Mouse (Mus musculus) frontal cortex, adult 2 months (tissue): ENCODE results near the gene Rnf41. TPM values are rescaled to one million over a fixed set of nuclear protein-coding genes. Genes with fewer than 3 reads are reported as not detected.

ENCODE experiments used
- DNase-seq, 2 experiments: peaks; one replicate each; pipeline ENCODE4 v3.0.0; 2022; ENCODE audit warnings: low spot score in 1 of 2; ENCODE audit errors: extremely low spot score in 1 of 2
- polyA plus RNA-seq: library from polyadenylated mRNA; depleted of rRNA; stranded (reverse); fragments of >200 nt; gene quantifications from 2 replicates; pipeline ENCODE4 v1.2.3, GENCODE M21; 2012

Rnf41 gene
- polyA plus RNA-seq, 1 experiment, result 76.2 TPM

DNA sequence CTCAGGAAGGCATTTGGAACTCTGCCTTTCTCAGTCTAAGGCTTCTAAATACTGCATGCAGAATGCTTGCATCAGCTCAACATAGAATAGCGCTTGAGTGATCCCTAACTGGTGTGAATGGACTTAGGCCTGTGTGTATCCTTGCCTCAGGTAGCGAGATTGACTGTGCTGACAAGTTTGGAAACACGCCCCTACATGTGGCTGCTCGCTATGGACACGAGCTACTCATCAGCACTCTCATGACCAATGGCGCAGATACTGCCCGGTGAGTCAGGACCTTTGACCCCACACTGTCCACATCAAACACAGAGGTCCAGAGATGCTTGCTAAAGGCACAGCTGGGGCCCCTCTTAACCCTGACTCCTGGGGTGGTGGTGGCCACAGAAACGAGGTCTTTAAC lies 29.0 kb upstream of the Rnf41 start:
- DNase-seq, result no peak

- no peak for DNase-seq
Measured at GRCm38 (mm10) chr10:128385902-128386301, 25.6 kb upstream of the Rnf41 start.

DNA sequence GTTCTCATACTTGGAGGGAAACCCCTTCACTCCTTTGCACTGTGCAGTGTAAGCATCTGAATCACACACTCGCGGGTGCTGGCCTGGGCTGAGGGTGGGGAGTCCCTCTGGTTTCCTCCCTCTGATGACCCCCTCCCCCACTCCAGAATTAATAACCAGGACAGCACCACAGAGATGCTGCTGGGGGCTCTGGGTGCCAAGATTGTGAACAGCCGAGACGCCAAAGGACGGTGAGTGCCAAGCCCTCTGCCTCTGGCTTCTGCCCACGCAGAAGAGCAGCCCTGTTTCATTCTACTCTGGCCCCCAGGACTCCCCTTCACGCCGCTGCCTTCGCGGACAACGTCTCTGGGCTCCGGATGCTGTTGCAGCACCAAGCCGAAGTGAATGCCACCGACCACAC lies 22.5 kb upstream of the Rnf41 start:
- no peak for DNase-seq

GRCm38 (mm10) chr10:128389570-128389969 lies 21.9 kb upstream of the Rnf41 start:
- DNase-seq, result no peak

DNA sequence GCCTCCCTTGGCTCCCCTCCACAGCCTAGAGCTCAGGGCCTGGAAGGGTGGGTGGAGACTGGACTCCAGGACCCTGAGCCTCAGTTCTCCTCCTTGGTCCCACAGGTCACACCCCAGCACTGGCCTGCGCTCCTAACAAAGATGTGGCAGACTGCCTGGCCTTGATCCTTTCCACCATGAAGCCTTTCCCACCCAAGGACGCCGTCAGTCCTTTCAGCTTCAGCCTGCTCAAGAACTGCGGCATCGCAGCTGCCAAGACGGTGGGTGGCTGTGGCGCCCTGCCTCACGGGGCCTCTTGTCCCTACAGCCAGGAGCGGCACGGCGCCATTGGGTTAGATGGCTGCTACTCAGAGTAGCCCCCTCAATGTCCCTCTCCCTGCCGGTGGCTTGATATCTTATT lies 21.1 kb upstream of the Rnf41 start:
- no peak for DNase-seq

DNA sequence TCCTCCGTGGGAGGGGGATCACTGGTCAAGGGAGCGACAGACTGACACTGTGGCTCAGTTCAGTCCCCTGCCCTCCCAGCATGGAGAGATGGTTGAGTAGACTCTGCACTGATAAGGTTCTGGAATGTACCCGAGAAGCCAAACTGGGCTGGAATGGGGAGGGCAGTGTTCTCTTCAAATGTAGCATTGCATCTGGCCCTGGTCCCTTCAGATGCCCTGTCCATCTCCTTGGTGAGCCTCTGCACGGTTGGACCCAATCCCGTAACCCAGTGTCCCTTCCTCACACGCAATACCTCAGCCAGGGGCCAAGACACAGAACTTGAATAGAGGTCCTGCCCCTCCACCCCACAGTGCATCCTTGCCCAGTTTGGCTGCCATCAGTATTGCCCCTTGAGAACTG lies 19.6 kb upstream of the Rnf41 start:
- DNase-seq, result no peak

DNA sequence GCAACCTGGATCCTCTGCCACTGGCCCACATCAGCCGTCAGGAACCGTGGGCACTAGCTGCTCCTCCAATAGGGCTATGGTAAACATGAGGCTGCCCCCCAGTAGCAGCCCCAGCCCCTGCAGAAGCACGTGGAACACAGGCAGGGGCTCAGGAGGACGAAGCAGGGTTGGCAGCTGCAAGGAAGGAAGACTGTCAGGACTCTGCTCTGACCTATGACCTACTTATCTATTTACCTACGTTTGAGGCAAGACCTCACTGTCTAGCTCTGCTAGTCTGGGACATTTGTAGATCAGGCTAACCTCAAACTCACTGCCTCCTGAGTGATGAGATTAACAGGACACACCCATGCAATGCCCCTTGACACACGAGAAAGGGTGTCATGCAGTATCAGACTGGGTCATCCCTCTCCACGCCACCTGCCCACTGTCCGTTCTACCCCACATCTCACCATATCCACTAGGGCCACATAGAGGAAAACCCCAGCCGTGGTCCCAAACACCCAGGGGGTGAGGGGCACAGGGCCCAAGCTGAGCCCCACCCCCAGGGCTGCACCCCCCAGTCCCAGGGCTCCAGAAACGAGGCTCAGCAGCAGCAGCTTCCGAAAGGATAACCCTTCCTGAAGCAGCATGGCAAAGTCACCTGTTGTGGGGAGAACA lies 15.3 kb upstream of the Rnf41 start:
- DNase-seq, result no peak

- no peak for DNase-seq
Measured at GRCm38 (mm10) chr10:128396716-128397264, 14.7 kb upstream of the Rnf41 start.

- DNase-seq, result no peak
Measured at GRCm38 (mm10) chr10:128397466-128397865, 14.0 kb upstream of the Rnf41 start.

GRCm38 (mm10) chr10:128400338-128400737 lies 11.1 kb upstream of the Rnf41 start:
- no peak for DNase-seq

DNA sequence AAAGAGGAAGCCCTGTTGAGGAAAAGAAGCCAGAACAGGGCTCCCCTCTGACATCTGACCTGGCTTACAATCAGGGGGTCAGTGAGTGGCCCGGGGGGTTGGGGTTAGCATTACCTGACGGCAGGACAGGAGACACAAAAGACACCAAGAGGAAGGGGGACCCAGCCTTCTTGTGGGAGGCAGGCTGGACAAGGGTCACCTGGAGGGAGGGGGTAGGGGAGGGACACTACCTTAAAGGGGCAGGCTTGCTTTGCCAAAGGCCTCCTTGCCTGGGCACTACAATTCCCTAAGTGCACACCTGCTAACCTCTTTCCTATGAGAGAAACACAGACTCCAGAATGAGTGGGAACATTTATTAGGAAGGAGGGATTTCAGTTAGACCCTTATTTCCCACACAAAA lies 10.4 kb upstream of the Rnf41 start, which contains the start of gene Slc39a5:
Gene Slc39a5, minus strand, starts transcription at position 174 of the 400 bp plus-strand sequence.
- DNase-seq, result no peak

GRCm38 (mm10) chr10:128401638-128402037 lies 9.8 kb upstream of the Rnf41 start:
- no peak for DNase-seq

DNA sequence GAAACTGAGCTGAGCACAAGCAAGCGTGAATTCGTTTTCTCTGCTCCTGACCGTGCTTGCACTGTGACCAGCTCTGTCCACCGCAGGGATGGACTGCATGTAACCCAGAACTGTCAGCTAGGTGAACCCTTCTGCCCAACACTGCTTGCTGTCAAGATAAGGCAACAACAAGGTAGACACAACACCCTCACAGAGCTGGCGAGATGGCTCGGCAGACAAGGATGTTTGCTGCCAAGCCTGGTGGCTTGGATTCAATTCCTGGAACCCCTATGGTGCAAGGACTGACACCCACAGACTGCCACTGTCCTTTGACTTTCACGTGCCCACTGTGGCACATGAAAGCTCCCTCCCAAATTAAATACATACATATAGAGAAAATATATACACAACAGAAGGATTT lies 7.5 kb upstream of the Rnf41 start:
- DNase-seq, result no peak

DNA sequence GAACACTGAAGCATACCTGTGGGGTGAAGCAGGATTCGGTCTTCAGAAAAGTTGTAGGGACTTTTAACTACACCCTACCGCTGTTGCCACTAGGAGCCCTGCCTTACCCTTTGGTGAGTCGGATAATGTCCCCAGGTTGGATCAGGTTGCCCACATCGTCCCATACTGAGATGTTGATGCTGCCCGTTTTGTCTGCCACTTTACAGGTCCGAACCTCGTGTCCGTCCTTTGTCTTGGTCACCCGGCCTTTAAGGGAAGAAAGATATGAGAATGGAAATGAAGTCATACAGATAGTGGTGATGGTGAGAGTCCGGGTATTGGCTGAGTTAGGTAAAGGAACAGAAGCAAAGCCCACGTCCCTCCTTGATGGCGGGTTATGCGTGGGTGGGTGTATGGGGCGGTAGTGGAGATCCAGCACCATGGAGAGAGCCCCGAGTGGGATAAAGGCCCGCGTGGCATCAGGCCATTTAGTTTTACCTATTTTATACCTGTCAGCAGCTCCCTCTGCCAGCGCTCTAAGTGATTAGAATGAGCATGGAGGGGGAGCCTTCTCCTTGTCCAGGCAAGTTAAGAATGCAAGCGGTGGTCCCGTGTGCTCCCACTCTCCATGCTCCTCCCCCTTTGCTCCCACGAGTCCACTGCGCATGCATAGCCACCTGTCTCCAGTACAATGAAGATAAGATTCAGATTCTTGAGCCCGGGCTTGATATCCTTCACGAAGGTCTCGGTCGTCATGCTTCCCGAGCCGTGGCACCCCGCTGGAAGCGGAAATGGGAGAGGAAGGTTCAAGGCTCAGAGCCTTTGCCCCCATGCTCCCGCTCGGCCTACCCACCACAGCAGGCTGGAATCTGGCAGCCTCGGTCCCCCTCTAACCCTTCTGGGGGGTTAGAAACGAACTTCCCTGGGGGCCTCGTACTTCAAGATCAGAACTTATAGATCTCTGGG lies 2.6 kb upstream of the Rnf41 start:
- peak in 1 of 2 experiments; percentile 57 for DNase-seq

- peak; percentile 98 to 100 for DNase-seq
Measured at GRCm38 (mm10) chr10:128409692-128410559, 1.5 kb upstream of the Rnf41 start.

DNA sequence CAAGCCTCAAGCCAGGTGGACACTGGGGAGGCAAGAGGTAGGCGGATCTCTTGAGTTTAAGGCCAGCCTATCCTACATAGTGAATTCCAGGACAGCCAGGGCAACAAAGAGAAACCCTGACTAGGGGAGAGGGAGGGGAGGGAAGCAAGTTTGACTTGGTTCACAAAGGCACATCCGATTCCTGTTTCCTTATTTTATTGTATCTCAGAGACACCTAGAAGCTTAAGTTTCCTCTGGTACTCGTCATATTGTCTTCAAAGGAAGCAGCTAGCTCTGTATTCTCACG lies 954 bp upstream of the Rnf41 start:
- DNase-seq, result no peak

DNA sequence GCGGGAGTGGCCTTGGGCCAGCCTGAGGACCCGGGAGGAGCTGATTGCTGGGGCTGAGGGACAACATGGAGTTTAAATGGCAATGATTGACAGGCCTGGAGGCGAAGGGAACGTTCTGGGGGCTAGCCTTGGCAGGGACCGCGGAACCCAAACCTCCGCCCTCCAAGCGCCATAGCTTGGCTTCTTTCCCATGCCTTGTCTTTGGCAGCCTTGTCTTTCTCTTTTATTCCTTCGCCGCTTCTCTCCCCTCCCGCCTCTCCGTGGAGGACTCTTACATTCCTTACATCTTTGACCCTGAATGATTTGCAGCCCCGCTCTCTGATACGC lies 561 bp downstream of the Rnf41 start:
- DNase-seq, result peak in 1 of 2 experiments; percentile 48

DNA sequence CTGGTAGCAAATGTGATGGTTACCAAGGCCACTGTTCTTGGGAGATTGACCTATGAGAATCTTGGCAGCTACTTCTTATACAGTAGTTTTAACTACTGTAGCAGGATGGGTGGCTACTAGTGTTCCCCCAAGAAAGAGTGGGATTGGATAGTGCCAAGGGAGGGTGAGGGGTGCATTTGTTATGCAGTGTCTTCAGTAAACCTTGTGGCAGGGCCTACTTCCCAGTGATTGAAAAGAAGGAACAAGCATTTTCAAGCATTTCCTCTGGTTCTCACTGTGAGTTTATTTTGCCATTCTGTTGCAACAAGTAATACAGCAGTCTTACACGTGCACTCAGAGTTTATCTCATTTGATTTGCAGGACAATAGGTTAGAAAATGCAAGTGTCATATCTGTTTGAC lies 1.1 kb downstream of the Rnf41 start:
- DNase-seq, result no peak

GRCm38 (mm10) chr10:128413076-128413475 lies 1.6 kb downstream of the Rnf41 start:
- DNase-seq, result no peak

DNA sequence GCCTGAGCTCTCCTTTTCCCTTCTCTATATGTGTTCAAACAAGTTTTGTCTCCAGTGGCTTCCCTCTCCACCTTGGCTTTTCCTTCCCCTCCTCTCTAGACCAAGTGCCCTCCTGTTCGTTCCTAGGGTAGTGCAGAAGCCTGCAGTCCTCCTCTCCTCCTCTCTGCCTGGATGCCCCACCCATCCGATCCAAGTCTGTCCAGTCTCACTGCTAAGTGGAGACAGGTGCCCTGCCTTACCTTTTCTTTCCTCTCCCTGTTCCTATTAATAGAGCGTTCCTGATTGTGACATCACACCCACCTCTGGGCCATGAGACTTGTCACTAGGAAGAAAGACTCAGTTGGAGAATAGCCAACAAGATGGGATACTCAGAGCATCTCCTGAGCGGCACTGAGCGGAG lies 3.4 kb downstream of the Rnf41 start:
- no peak for DNase-seq

- DNase-seq, result no peak
Measured at GRCm38 (mm10) chr10:128422426-128422825, 11.0 kb downstream of the Rnf41 start.
